Mouse (Mus musculus) lung, adult 2 months (tissue): ENCODE results near the gene Sigmar1.
"Not testable (repeated sequence)": the region's sequence is repeated elsewhere in the genome, so short reads cannot be mapped to it uniquely, and the experiment has no call there.

ENCODE experiments used
- CTCF ChIP-seq: fragments of 200-500 bp; IDR thresholded peaks from 2 replicates; pipeline ENCODE4 v1.5.1; 2011; ENCODE audit warnings: mild to moderate bottlenecking, low read length, control low read depth; ENCODE audit not compliant: insufficient read depth
- POLR2A ChIP-seq: fragments of 200-500 bp; IDR thresholded peaks from 2 replicates; pipeline ENCODE4 v1.6.1; 2011; ENCODE audit warnings: low read depth, mild to moderate bottlenecking, control low read depth, low read length, borderline replicate concordance; ENCODE audit errors: extremely low read depth

GRCm38 (mm10) chr4:41774002-41774401 is 18.0 kb upstream of the Sigmar1 start, which contains the start of gene Ccl27a:
- not testable (repeated sequence) for TF ChIP-seq CTCF, POLR2A
